Mouse (Mus musculus): ENCODE measurements around the gene Klf16.
A peak's percentile ranks its signal among the peaks of the same experiment; 100 is the strongest.

The Klf16 gene

GRCm38 (mm10) chr10:80573944-80574343 lies 3.2 kb downstream of the Klf16 start:
- no peak for DNase-seq

GRCm38 (mm10) chr10:80572477-80572876 lies 4.6 kb downstream of the Klf16 start:
- no peak for DNase-seq

GRCm38 (mm10) chr10:80570871-80571836 lies 6.0 kb downstream of the Klf16 start:
- no peak for DNase-seq

GRCm38 (mm10) chr10:80570419-80570818 lies 6.7 kb downstream of the Klf16 start:
- DNase-seq = no peak

GRCm38 (mm10) chr10:80569664-80570066 lies 7.5 kb downstream of the Klf16 start:
- DNase-seq = no peak

- DNase-seq = no peak
Measured at GRCm38 (mm10) chr10:80568876-80569275, 8.2 kb downstream of the Klf16 start.

- peak; percentile 86 for DNase-seq
Measured at GRCm38 (mm10) chr10:80566375-80567092, 10.6 kb downstream of the Klf16 start.

GRCm38 (mm10) chr10:80561116-80561944 lies 15.8 kb downstream of the Klf16 start, which contains the start of gene Rexo1:
Gene Rexo1, minus strand, starts transcription at chr10:80561560.
- DNase-seq = peak; percentile 94

- DNase-seq = no peak
Measured at GRCm38 (mm10) chr10:80560621-80561020, 16.5 kb downstream of the Klf16 start.

GRCm38 (mm10) chr10:80559431-80559830 lies 17.7 kb downstream of the Klf16 start:
- DNase-seq = no peak

- no peak for DNase-seq
Measured at GRCm38 (mm10) chr10:80557346-80557965, 19.7 kb downstream of the Klf16 start.

GRCm38 (mm10) chr10:80553997-80554396 lies 23.1 kb downstream of the Klf16 start:
- no peak for DNase-seq

- no peak for DNase-seq
Measured at GRCm38 (mm10) chr10:80553575-80553974, 23.5 kb downstream of the Klf16 start.

- no peak for DNase-seq
Measured at GRCm38 (mm10) chr10:80552364-80552763, 24.8 kb downstream of the Klf16 start.

GRCm38 (mm10) chr10:80549279-80549678 lies 27.8 kb downstream of the Klf16 start:
- DNase-seq = no peak

- no peak for DNase-seq
Measured at GRCm38 (mm10) chr10:80548428-80549006, 28.6 kb downstream of the Klf16 start.

- no peak for DNase-seq
Measured at GRCm38 (mm10) chr10:80547539-80547938, 29.6 kb downstream of the Klf16 start.

- no peak for DNase-seq
Measured at GRCm38 (mm10) chr10:80546945-80547344, 30.2 kb downstream of the Klf16 start.

GRCm38 (mm10) chr10:80545590-80545989 lies 31.5 kb downstream of the Klf16 start:
- DNase-seq = no peak

GRCm38 (mm10) chr10:80543873-80544272 lies 33.2 kb downstream of the Klf16 start:
- no peak for DNase-seq

GRCm38 (mm10) chr10:80539493-80539892 lies 37.6 kb downstream of the Klf16 start:
- no peak for DNase-seq
